Mouse (Mus musculus) common myeloid progenitor, adult 5-6 weeks (primary cell): ENCODE results near the gene Rnf144b. TPM values are rescaled to one million over a fixed set of nuclear protein-coding genes. Genes with fewer than 3 reads are reported as not detected.

Source experiments
- ATAC-seq: replicated peaks from 2 replicates; pipeline ENCODE4 v1.8.0; 2016; ENCODE audit warnings: low read depth, mild to moderate bottlenecking, moderate TSS enrichment, inconsistent platforms; ENCODE audit not compliant: poor library complexity, severe bottlenecking
- total RNA-seq: library from RNA; stranded (forward); fragments of 200-1000, 187-1606 nt; gene quantifications from 2 replicates; pipeline ENCODE4 v1.2.3, GENCODE M21; 2017

Rnf144b gene
- total RNA-seq, 1 experiment from 2014 or later, result 1.7 TPM

- ATAC-seq, result no peak
Observed at GRCm38 (mm10) chr13:47121333-47121889, 1.0 kb upstream of the Rnf144b start.

- ATAC-seq, result no peak
Observed at GRCm38 (mm10) chr13:47124449-47124848, 2.0 kb downstream of the Rnf144b start.

- no peak for ATAC-seq
Observed at GRCm38 (mm10) chr13:47124986-47125385, 2.5 kb downstream of the Rnf144b start.

- ATAC-seq, result no peak
Observed at GRCm38 (mm10) chr13:47125595-47125994, 3.1 kb downstream of the Rnf144b start.

- no peak for ATAC-seq
Observed at GRCm38 (mm10) chr13:47129090-47129489, 6.6 kb downstream of the Rnf144b start.

- ATAC-seq, result no peak
Observed at GRCm38 (mm10) chr13:47133058-47133457, 10.6 kb downstream of the Rnf144b start.

- no peak for ATAC-seq
Observed at GRCm38 (mm10) chr13:47134836-47135235, 12.4 kb downstream of the Rnf144b start.

- no peak for ATAC-seq
Observed at GRCm38 (mm10) chr13:47135741-47136140, 13.3 kb downstream of the Rnf144b start.

- no peak for ATAC-seq
Observed at GRCm38 (mm10) chr13:47142764-47143163, 20.3 kb downstream of the Rnf144b start.

- no peak for ATAC-seq
Observed at GRCm38 (mm10) chr13:47145939-47146338, 23.5 kb downstream of the Rnf144b start.

GRCm38 (mm10) chr13:47146388-47146787 lies 23.9 kb downstream of the Rnf144b start:
- ATAC-seq, result no peak

- ATAC-seq, result no peak
Observed at GRCm38 (mm10) chr13:47148573-47148972, 26.1 kb downstream of the Rnf144b start.

GRCm38 (mm10) chr13:47149993-47150392 lies 27.5 kb downstream of the Rnf144b start:
- no peak for ATAC-seq

- peak; percentile 71 for ATAC-seq
Observed at GRCm38 (mm10) chr13:47151060-47151459, 28.6 kb downstream of the Rnf144b start.

GRCm38 (mm10) chr13:47152390-47152789 lies 29.9 kb downstream of the Rnf144b start:
- ATAC-seq, result peak; percentile 89

GRCm38 (mm10) chr13:47153206-47153605 lies 30.8 kb downstream of the Rnf144b start:
- no peak for ATAC-seq

GRCm38 (mm10) chr13:47154866-47155265 lies 32.4 kb downstream of the Rnf144b start:
- ATAC-seq, result no peak

GRCm38 (mm10) chr13:47156841-47157240 lies 34.4 kb downstream of the Rnf144b start:
- no peak for ATAC-seq

GRCm38 (mm10) chr13:47162001-47162400 lies 39.5 kb downstream of the Rnf144b start:
- no peak for ATAC-seq

- ATAC-seq, result no peak
Observed at GRCm38 (mm10) chr13:47164732-47165131, 42.3 kb downstream of the Rnf144b start.

GRCm38 (mm10) chr13:47165261-47165660 lies 42.8 kb downstream of the Rnf144b start:
- no peak for ATAC-seq

GRCm38 (mm10) chr13:47168484-47168883 lies 46.0 kb downstream of the Rnf144b start:
- no peak for ATAC-seq
